Mouse (Mus musculus) thymus, adult 18-20 months (tissue): ENCODE results near the gene Rsf1.

ENCODE experiments used
- DNase-seq, 2 experiments: peaks; one replicate each; pipeline ENCODE4 v3.0.0; 2022; ENCODE audit warnings: mixed read lengths in 2 of 2

The Rsf1 gene

DNA sequence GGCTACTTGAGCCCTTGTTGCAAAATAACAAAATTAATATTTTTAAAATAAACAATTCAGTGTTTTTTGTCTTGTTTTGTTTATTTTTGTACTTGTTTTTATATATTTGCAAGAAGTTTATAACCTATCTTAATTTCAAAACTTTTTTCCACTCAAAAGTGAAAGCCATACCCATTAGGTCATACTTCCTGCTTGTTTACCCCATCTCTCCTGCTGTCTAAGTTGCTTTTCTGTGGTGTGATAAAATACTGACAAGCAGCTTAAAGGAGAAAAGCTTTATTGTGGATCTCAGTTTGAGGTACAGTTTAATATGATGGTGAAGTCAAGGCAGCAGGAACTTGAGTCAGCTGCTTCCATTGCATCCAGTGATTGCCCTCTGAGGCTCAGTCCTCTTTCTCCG is 53.2 kb downstream of the Rsf1 start:
- DNase-seq: no peak

DNA sequence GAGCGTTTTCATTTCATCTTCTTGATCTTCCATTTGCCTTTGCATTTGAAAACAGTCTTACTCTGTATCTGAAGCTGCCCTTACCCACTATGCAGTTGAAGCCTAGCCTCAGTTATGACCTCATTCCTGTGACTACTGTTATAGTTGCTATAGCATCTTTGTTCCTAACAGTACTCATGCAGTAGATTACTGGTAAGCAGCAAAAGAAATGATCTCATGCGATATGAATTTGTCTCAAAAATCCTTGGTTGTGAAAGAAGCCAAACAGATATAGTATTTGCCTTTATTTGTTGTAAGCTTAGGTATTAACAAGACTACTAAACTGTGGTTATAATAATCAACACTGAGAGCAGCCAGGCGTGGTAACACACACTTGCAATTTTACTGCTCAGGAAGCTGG is 65.4 kb downstream of the Rsf1 start:
- no peak for DNase-seq

DNA sequence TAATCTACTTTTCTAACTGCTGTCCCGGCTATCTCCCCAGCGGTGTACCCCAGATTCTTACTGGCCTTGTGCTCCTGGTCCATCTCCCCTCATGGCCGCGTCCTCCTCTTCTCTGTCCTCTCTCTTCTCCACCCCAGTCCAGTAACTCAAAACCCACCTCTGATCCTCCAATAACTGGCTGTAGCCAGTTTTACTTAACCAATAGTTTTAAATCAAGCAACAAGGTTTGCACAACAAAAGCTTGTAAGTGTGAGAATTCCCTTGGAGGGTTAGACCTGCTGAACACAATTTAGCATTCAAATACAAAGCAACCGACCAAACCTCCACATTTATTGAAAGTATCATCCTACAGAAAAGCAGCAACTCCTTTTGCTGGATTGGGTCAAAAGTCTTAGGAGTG is 68.0 kb downstream of the Rsf1 start:
- no peak for DNase-seq

DNA sequence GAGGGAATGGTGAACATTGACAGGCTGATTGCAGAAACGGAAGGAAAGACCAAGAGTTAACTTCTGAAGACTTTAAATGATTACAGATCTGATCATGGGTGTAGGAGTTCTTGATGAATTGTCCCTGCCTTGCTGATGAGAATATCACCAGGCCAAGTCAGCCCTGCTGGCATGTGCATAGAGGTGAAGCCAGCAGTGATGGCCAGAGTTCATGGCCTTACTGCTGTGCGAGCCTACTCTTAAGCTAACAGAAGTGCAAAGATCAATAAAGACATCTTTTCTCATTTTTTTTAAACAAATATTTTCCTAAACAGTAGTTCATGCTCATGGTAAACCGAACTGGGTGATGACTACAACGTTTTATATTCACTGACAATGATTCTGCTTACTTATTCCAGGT is 71.0 kb downstream of the Rsf1 start:
- no peak for DNase-seq

DNA sequence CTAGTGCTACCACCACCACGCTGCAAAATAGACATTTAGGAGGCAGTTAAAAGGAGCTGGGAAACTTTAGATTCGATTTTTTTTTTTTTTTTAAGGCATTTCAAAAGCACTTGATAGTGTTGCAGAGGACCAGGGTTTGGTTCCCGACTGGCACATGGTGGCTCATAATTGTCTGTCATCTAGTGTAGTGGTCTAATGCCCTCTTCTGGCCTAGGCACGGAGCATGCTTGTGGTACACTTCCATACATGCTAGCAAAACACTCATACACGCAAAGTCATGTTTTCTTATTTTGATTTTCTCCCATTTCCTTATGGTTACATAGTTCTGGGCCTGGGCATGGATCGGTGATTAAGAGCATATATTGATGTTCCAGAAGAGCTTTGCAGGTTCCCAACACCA is 76.5 kb downstream of the Rsf1 start:
- no peak for DNase-seq

DNA sequence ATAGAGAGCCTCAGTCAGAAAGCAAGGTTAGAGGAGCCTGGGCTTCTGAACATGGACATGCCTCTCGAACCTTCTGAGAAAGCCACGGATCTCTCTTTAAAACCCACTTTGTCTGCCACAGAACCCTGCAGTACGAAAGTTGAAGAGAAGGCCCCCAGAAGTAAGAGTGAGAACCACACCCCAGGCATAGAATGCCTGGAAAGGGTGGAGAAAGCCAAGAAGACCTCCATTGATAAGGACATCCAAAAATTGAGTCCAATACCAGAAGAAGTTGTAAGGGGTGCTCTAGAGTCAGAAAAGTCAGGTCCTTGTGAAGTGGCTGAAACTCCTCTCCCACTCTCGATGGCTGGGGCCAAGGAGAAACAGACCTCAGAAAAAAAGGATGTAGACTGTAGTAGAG is 81.9 kb downstream of the Rsf1 start:
- no peak for DNase-seq

DNA sequence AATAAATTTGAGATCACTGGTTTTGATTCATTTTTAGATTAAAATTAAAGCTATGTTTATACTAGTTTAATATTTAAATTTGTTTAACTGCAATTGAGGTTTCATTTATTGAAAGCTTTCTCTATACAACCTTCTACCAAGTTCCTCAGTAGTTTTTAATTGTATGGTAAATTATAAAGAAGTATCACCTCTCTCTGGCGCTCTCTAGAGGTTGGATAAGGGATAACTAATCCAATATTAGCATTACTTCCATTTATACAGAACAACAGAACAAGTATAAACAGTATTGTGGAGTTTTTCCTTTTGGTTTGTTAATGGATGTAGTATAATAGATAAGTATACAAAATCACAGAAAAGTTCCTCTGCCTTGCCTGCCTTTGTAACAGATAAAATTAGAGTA is 99.5 kb downstream of the Rsf1 start:
- no peak for DNase-seq

DNA sequence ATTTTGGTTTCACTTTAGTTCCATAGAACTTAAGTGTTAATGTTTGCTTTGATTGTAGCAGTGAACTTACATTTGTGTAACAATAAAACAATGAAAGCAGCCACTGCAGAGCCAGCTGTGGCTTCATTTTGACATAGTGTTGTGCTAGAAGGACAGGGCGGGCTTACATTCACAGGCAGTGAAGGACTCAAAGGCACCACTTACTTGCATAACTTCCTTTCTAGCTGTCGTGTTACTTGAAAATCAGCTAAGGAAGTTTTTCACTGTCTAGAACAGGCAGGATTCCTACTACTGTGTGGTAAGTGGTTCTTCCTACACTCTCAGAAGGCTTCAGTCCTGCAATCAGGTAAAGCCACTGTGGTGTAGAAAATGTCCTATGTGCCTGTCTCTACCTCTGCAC is 108.1 kb downstream of the Rsf1 start:
- no peak for DNase-seq

DNA sequence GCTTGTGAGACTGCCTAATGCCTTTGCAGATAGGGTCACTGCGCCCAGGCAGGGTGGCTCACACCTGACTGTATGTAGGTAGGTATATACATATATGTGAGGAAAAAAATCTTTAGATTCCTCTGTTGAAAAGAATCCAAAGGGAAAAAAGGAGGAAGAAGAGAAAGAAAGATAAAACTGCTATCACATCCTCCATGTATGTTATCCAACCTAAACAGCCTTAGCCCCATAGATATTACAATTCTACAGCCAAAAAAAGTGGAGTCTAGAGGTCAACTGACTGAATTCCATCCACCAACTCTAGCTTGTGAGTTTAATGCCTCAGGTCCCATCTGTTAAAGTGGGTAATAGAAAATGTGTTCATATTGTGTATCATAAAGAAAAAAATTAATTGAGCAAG is 115.8 kb downstream of the Rsf1 start:
- DNase-seq: no peak

DNA sequence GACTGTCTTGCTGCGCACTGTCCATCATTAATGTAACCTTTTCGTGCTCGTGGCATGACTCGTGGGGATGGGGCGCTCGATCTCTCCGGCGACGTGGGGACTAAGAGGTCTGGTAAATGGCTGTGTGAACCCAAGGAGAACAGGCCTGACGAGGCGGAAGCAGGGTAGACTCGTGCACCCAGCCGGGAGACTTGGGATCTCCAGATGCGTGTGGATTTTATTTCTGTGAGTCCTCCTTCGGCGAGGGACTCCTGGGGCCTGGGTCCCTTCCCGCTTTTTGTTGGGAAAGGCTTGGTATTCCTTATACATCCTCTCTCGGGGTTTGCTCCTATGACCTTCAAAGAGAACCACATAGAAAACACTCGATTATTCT is 116.4 kb downstream of the Rsf1 start:
- peak in 1 of 2 experiments; percentile 16 for DNase-seq

DNA sequence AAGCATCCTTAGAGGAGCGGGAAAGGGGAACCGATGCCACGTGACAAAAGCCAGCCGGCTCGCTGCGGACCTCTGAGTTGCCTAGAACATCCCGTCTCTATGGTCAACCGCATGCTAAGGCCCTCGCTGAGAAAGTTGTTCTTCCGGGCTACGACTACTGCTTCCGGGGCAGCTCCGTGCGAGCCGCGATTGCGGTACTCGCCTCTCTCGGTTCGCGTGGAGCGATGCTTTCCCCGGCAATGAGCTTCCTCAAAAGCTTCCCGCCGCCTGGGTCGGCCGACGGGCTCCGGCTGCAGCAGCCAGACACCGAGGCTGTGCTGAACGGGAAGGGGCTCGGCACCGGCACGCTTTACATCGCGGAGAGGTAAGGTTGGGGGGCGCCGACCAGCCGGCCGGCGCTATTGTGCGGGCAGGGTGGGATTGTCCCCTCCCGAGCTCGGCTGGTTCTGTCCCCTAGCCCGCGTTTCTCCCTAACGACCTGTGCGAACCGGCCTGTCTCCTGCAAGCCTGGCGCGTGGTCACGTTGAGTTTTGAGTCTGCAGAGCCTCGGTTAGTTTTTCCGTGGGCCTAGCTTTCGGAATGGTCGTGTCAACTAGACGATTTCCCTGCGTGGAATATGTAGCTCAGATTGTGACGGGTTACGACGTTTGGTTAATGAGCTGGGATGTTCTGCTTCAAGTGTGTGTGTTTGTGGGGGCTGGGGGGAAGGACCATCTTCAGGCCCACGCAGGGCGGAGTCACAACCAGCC is 117.0 kb downstream of the Rsf1 start, which contains the start of gene Clns1a:
TSS of gene Clns1a (plus strand) at position 129 of the 749 bp plus-strand sequence.
- peak; percentile 76 to 83 for DNase-seq

DNA sequence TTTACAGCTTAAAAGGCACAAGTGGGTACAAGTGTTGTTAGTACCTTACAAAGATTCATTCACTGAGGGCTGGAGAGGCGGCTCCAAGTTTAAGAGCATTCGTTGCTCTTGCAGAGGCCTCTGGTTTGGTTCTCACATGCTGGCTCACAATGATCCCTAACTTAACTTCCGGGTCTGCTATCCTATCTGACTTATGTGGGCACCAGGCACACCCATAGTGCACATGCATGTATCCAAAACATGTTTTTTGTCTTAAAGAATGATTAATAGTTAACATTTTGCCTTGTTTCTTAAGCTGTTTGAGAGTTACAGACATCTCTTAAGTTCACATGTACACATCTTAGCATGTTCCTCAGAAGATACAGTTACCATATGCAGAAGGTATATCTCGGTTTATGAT is 120.5 kb downstream of the Rsf1 start:
- DNase-seq: no peak

DNA sequence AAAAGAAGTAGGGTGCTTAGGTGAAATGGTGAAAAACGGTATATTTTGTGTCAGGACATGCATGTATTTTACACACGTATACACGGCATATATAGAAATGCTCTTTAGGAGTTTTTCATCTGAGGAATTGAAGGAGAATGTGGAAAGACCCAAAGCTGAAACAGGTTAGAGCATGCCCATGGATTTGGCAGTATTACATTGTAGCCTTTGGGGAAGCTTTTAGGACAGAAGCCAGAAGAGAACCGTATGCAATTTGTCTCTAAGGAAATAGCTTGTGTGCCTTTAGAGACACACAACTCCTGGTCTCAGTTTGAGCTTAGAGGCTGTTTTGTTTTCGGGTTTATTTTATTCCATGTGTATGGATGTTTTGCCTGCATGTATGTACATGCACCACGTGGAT is 121.4 kb downstream of the Rsf1 start:
- no peak for DNase-seq

DNA sequence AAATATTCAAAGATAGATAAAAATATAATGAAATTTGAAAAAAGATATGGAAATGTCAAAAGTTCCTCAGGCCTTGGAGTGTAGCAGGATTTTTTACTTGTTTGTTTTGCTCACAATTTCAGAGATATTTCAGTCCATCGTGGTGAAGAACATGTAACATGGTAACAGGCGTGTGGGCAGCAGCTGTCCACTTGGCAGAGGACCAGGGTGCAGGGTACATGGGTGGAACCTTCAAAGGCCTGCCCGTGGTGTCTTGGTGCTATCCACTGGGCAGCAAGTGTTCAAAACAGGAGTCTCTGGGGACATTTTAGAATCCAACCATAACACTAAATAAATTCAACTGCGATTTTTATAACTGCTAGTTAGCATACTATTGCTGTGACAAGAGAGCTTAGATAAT is 127.4 kb downstream of the Rsf1 start:
- no peak for DNase-seq

DNA sequence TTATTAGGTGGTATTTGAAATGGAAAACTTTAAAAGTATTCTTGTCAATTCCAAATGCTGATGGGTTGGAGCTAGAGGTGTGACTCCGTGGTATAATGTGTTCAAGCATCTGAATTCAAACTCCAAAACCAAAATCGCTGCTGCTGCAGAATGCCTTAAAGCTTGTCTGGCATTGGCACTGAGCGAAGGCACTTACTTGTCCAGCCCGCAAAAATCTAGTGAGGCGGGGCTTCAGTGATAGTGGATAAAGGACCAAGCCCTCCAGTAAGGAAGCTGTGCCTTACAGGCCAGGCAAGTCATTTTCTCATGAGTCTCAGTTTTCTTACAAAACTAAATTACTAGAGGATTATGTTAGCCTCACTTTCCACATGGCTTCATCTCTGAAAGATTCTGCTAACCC is 128.1 kb downstream of the Rsf1 start:
- DNase-seq: no peak

DNA sequence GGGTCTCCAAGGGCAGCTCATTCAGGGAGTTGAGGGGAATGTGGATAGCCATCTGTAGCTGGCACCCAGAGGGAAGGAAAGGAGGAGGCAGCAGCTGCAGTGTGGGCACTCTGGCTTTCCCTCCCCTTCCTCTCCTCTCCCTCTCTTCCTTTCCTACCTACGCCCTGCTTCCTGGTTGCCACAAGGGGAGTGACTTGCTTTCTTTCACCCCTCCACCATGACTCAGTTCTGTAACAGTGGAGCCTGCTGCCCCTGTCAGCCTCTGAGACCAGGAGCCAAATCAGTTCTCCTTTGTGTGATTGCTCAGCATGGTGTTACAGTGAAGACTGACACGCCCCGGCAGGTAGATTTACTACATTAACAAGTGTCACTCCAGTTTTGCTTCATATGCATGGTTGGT is 129.5 kb downstream of the Rsf1 start:
- no peak for DNase-seq

DNA sequence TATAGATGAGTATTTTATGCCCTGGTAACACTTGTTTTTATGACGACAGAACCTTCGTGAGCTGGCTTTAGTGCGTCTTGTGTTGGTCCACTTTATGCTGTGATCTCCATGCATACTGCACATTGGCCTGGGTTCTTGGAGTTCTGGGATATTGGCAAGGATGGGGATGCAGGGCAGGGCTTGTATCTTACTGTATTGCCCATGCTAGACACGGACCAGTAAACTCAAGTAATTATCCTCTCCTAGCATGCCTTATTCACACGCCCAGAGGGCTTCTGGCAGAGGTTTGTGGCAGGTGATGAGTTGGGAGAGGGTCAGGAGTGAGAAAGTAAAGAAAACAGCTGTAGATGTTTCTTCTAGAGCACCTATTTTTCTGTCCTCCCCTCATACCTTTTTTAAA is 135.0 kb downstream of the Rsf1 start:
- DNase-seq: no peak

DNA sequence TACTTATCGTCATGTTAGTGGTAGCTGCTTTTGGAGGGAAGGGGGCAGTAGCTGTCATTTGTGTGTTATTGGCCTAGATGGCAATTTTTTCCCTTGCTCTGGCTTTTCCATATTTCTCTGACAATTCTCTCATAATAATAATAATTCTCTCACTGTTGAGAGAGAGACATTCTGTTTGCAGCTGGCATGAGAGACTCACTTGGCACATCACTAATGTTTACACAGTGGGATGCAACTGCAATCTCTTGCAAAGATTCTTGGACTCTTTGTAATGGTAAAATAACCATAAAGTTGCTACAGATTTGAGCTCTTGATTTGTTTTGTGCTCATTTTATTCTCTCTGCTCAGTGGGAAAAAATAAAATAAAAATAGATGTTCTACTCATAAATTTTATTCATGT is 137.6 kb downstream of the Rsf1 start:
- no peak for DNase-seq

DNA sequence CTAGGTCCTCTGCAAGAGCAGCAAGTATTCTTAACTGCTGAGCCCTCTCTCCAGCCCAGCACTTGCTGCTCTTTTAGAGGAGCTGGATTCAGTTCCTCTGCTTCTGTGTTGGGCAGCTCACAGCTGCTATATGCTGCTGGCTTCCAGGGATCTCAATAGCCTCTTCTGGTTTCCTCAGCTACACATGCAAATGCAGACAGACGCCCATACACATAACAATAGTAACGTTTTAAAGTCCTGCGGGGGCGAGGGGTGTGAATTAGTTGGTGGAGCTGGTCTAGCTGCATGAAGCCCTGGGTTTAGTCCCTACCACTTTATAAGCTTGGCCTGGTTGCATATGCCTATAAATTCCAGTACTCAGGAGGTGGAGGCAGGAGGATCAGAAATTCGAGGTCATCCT is 139.4 kb downstream of the Rsf1 start:
- DNase-seq: no peak

DNA sequence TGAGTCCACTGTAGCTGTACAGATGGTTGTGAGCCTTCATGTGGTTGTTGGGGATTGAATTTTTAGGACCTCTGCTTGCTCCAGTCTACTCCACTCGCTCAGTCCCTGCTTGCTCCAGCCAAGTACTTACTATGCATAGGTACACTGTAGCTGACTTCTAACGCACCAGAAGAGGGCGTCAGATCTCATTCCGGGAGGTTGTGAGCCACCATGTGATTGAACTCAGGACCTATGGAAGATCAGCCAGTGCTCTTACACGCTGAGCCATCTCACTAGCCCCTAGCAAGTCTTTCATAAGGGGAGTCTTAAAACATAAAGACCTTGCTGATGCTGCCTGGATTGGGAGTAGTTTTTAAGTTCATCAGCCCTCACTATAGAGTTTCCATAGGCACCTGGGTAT is 140.4 kb downstream of the Rsf1 start:
- peak in 1 of 2 experiments; percentile 53 for DNase-seq

DNA sequence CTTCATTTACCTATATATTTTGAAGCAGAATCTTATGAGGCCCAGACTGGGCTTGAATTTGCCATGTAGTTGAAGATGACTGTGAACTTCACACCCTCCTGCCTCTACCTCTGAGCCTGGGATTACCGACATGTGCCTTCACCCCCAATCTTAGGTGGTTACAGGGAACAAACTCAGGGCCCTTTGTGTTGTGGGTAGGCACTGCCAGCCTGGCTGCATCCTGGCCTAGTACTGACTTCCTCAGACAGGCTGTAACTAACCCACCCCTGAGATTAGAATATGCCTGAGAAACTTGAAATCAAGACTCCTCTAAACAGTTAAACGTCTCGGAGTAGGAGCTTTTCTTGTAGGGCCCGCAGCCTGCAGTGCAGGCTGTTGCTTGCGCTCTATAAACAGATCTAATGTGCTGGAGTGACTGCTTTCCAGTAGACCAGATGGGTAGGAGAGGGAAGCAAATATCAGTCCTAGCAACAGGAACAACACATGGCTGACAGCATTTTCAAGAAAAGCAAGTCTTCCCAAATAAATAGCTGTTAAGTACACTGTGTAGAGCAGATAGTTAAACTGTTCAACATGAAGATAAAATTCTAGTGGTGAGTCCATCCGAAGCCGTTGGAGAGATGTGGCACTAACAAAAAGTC is 142.7 kb downstream of the Rsf1 start:
- peak in 1 of 2 experiments; percentile 65 for DNase-seq

DNA sequence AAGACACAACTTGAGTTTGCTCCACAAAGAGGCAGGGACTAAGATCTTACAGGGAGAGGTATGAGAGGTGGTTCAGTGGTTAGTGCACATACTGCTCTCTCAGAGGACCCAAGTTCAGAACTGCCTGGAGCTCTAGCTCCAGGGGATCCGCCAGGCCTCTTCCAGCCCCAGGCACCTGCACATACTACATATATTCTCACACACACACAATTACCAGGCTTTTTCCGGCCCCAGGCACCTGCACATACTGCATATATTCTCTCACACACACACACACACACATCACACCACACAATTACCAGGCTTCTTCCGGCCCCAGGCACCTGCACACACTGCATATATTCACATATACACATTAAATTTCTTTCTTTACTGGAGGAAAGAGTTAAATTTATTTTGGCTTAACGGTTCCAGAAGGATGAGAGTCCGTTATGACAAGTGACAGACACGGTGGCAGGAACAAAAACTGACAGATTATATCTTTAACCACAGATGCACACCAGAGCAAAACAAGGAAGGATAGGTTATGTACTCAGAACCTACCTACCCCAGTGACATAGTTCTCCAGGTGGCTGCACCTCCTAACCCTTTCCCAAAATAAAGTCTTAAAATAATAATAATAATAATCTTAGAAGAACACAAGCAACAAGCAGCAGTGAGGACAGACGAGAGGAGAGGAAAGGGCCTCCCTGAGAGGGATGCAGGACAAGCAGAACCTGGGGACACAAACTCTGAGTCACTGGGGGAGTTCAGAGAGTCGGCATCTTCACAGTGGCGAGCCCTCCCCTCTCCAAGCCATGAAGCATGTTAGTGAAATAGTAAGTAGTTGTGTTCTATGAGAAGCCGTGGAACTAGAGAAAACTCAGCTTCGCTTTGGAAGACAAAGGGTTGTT is 144.2 kb downstream of the Rsf1 start:
- DNase-seq: peak; percentile 62 to 80

DNA sequence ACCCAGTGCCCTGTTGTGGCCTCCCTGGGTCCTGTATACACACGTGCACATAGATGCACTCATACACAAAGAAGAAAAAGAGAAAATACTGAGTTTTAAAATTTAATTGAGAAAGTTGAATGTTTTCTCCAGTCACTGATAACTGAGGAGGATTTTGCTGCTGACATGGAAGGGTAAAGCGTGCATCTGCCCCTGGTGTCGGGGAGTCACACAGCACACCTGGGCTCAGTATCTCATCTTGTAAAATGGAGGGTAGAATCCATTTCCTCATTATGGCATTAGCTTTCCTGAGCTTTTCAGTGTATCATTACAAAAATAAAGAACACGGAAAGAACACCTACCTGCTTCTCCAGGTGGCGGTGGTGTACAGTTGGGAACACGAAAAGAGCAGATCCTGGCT is 145.7 kb downstream of the Rsf1 start:
- peak in 1 of 2 experiments; percentile 34 for DNase-seq

DNA sequence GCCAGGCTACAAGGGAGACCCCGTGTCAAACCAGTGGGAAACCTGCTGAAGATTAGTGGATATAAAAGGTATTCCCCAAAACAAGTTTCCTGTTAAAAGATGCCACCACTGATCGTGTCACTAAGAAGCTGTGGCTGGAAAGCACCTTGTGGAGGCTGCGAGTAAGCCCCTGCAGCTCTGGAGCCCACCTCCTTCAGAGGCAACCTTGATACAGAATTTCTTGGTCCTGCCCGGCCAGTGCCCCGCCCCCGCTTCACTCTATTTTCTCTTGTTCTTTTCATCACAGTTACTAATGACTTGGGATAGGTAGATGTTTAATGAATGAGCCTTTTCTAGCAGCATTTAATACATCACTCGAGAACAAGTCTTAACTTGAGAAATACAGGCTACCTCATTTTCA is 146.4 kb downstream of the Rsf1 start:
- DNase-seq: peak in 1 of 2 experiments; percentile 28
